Mouse (Mus musculus): ENCODE data around the gene Mrps2.

DNA sequence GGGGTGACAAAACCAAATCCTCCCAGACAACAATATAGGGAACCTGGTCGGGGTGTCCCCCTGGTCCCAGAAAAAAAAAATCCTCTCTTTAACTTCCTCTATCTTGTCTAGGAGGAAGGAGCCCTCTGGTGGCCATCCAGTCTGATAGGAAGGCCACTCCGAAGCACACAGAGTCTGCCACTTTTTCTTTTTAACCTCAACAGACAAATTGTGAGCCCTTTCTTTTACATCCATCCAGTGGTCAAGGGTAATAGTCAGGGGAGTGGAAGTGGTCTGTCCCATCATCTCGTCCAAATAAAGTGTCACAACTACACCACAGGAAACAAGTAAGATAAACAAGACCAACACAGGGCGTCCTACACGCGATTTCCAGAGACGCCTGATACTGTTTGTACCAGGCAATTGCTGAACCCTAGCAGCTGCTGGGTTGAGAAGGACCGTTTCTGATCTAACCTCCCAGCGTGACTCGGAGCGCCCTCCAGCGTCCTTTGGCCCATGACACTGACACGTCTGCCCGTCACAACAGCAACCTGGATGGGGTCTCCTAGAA is 27.4 kb downstream of the Mrps2 start:
- no peak for TF ChIP-seq POLR2A (IDR thresholded peaks at IDR 0.05; ENCODE audit: borderline replicate concordance, insufficient read depth, low read length)
- TF ChIP-seq CTCF (IDR thresholded peaks at IDR 0.05; ENCODE audit: borderline replicate concordance, insufficient read depth, low read depth, low read length) = no peak

All from cerebellum, adult 2 months (tissue).